Mouse (Mus musculus) heart, postnatal 0 days (tissue): ENCODE data around the gene Timm13.

Experiments used
- CTCF ChIP-seq: IDR thresholded peaks from 2 replicates; pipeline ENCODE4 v1.5.1; 2016; ENCODE audit warnings: antibody characterized with exemption, control low read depth, low read depth
- EP300 ChIP-seq: IDR thresholded peaks from 2 replicates; pipeline ENCODE4 v1.6.1; 2016; ENCODE audit warnings: antibody characterized with exemption, low read depth

DNA sequence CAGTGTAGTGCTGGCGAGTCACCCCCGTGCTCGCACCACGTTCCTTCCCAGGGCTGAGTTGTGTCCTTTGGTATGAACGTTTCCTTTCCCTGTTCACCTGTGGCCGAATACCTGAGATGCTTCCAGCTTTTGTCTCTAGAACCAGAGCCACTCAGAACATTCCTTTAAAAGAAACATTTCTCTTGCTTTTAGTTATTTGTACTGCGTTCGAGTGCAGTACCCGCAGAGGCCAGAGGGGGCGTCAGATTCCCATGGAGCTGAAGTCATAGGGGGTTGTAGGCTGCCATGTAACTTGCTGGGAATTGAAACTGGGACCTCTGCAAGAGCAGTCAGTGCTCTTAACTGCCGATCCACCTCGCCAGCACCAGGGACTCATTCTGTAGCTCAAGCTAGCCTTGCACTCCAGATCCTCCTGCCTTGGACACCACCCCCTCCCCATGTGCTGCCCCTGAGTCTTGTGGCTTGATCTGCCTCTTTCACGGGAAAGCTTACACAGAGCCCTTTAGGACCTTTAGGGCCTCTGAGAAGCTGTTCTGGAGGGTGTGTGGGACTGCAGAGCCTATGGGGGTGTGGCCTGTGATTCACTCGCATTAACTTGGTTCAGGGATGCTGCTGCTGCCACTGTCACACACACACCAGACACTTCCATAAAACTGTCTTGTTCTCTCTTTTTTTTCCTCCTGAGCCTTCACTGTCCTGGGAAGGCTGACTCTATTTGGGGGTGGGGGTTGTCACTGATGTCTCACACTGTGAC lies 46.1 kb upstream of the Timm13 start:
- TF ChIP-seq CTCF (peak; percentile 17; the same call in 1 of the 2 replicates), EP300 (no peak)
